Mouse (Mus musculus): ENCODE measurements around the gene Itsn2. TPM values are rescaled to one million over a fixed set of nuclear protein-coding genes. Genes with fewer than 3 reads are reported as not detected.
"Not testable (repeated sequence)": the region's sequence is repeated elsewhere in the genome, so short reads cannot be mapped to it uniquely, and the experiment has no call there.

Gene Itsn2
- total RNA-seq (2021): 10 to 100 TPM; 48.7 to 49.5 TPM

- DNase-seq: peak; percentile 64
- intact Hi-C loops (cut with DNase I): no loop called here
Observed at GRCm38 (mm10) chr12:4592541-4593165, at the start of gene Itsn2, which contains the start of gene Gm3625. Gene Itsn2 (plus strand): TSS chr12:4592638. Gene Gm3625 (minus strand): TSS chr12:4592927.

GRCm38 (mm10) chr12:4544400-4544919, 48.0 kb upstream of the Itsn2 start:
- intact Hi-C loops (cut with DNase I): loop anchor here (10.0 kb wide), 1 partner anchor 440 kb away; no protein-coding TSS in a partner anchor
- DNase-seq: no peak

GRCm38 (mm10) chr12:4545425-4545824, 47.0 kb upstream of the Itsn2 start:
- intact Hi-C loops (cut with DNase I): loop anchor here (5.0 to 10.0 kb wide), 2 partner anchors 68 to 441 kb away; partner anchors contain the start of gene Ncoa1
- DNase-seq: no peak

GRCm38 (mm10) chr12:4546491-4546890, 45.9 kb upstream of the Itsn2 start:
- DNase-seq: no peak
- intact Hi-C loops (cut with DNase I): loop anchor here (5.0 to 10.0 kb wide), 2 partner anchors 69 to 442 kb away; partner anchors contain the start of gene Ncoa1

- intact Hi-C loops (cut with DNase I): loop anchor here (5.0 to 10.0 kb wide), 2 partner anchors 70 to 443 kb away; partner anchors contain the start of gene Ncoa1
- peak; percentile 46 for DNase-seq
Observed at GRCm38 (mm10) chr12:4547557-4547956, 44.9 kb upstream of the Itsn2 start.

GRCm38 (mm10) chr12:4548053-4549013, 44.1 kb upstream of the Itsn2 start:
- DNase-seq: peak; percentile 82
- intact Hi-C loops (cut with DNase I): loop anchor here (5.0 to 10.0 kb wide), 2 partner anchors 71 to 444 kb away; partner anchors contain the start of gene Ncoa1

GRCm38 (mm10) chr12:4553704-4554103, 38.7 kb upstream of the Itsn2 start:
- intact Hi-C loops (cut with DNase I); DNase-seq: not testable (repeated sequence)

GRCm38 (mm10) chr12:4555451-4555850, 37.0 kb upstream of the Itsn2 start:
- DNase-seq: no peak
- intact Hi-C loops (cut with DNase I): no loop called here

GRCm38 (mm10) chr12:4556891-4557290, 35.5 kb upstream of the Itsn2 start:
- intact Hi-C loops (cut with DNase I): no loop called here
- DNase-seq: no peak

- intact Hi-C loops (cut with DNase I): no loop called here
- DNase-seq: no peak
Observed at GRCm38 (mm10) chr12:4557436-4557835, 35.0 kb upstream of the Itsn2 start.

- intact Hi-C loops (cut with DNase I): no loop called here
Observed at GRCm38 (mm10) chr12:4558013-4558412, 34.4 kb upstream of the Itsn2 start.

GRCm38 (mm10) chr12:4558475-4559279, 33.8 kb upstream of the Itsn2 start:
- intact Hi-C loops (cut with DNase I): no loop called here
- DNase-seq: no peak

More at GRCm38 (mm10) chr12:4558013-4558412, 34.4 kb upstream of the Itsn2 start:
- DNase-seq: no peak

GRCm38 (mm10) chr12:4571864-4572263, 20.6 kb upstream of the Itsn2 start:
- intact Hi-C loops (cut with DNase I): no loop called here
- DNase-seq: peak; percentile 11

- intact Hi-C loops (cut with DNase I): no loop called here
- no peak for DNase-seq
Observed at GRCm38 (mm10) chr12:4574065-4574464, 18.4 kb upstream of the Itsn2 start.

GRCm38 (mm10) chr12:4582326-4582725, 10.1 kb upstream of the Itsn2 start:
- DNase-seq: no peak
- intact Hi-C loops (cut with DNase I): no loop called here

GRCm38 (mm10) chr12:4587846-4588245, 4.6 kb upstream of the Itsn2 start:
- intact Hi-C loops (cut with DNase I): no loop called here
- DNase-seq: no peak

- DNase-seq: peak; percentile 75
- intact Hi-C loops (cut with DNase I): no loop called here
Observed at GRCm38 (mm10) chr12:4588603-4589002, 3.8 kb upstream of the Itsn2 start.

GRCm38 (mm10) chr12:4592025-4592424, 413 bp upstream of the Itsn2 start:
- intact Hi-C loops (cut with DNase I): no loop called here
- no peak for DNase-seq

- peak; percentile 24 for DNase-seq
- intact Hi-C loops (cut with DNase I): no loop called here
Observed at GRCm38 (mm10) chr12:4593166-4593929, 910 bp downstream of the Itsn2 start.

Data from left cerebral cortex, postnatal 4 days (tissue).